Mouse (Mus musculus): ENCODE results near the gene Pde2a. TPM values are rescaled to one million over a fixed set of nuclear protein-coding genes. Genes with fewer than 3 reads are reported as not detected.

The Pde2a gene
- total RNA-seq, 4 experiments from 2014 or later, result 320 to 356 (median 336) TPM

GRCm38 (mm10) chr7:101403831-101404230 is 17.7 kb upstream of the Pde2a start:
- DNase-seq (ENCODE audit: low spot score in 2 of 2), result no peak

GRCm38 (mm10) chr7:101410267-101410936 is 11.1 kb upstream of the Pde2a start, which contains the start of gene Gm45837:
Gene Gm45837 (plus strand): TSS chr7:101410886.
- DNase-seq (ENCODE audit: low spot score in 2 of 2), result no peak

- peak; percentile 78 to 91 for DNase-seq (ENCODE audit: low spot score in 2 of 2)
These were observed 8.7 kb upstream of the Pde2a start for GRCm38 (mm10) chr7:101412796-101413195.

GRCm38 (mm10) chr7:101414209-101414608 is 7.3 kb upstream of the Pde2a start:
- DNase-seq (ENCODE audit: low spot score in 2 of 2), result no peak

GRCm38 (mm10) chr7:101414661-101415511 is 6.6 kb upstream of the Pde2a start:
- DNase-seq (ENCODE audit: low spot score in 2 of 2), result no peak

- DNase-seq (ENCODE audit: low spot score in 2 of 2), result no peak
These were observed 5.9 kb upstream of the Pde2a start for GRCm38 (mm10) chr7:101415512-101416100.

GRCm38 (mm10) chr7:101416391-101416790 is 5.1 kb upstream of the Pde2a start:
- no peak for DNase-seq (ENCODE audit: low spot score in 2 of 2)

GRCm38 (mm10) chr7:101419013-101419770 is 2.3 kb upstream of the Pde2a start:
- DNase-seq (ENCODE audit: low spot score in 2 of 2), result no peak

GRCm38 (mm10) chr7:101422069-101422468 is 578 bp downstream of the Pde2a start:
- no peak for DNase-seq (ENCODE audit: low spot score in 2 of 2)

GRCm38 (mm10) chr7:101422646-101423045 is 1.2 kb downstream of the Pde2a start:
- DNase-seq (ENCODE audit: low spot score in 2 of 2), result no peak

GRCm38 (mm10) chr7:101423970-101424369 is 2.5 kb downstream of the Pde2a start:
- no peak for DNase-seq (ENCODE audit: low spot score in 2 of 2)

GRCm38 (mm10) chr7:101426692-101427091 is 5.2 kb downstream of the Pde2a start:
- DNase-seq (ENCODE audit: low spot score in 2 of 2), result no peak

GRCm38 (mm10) chr7:101427736-101428135 is 6.2 kb downstream of the Pde2a start:
- DNase-seq (ENCODE audit: low spot score in 2 of 2), result peak in 1 of 2 experiments; percentile 61

GRCm38 (mm10) chr7:101435038-101435437 is 13.5 kb downstream of the Pde2a start:
- no peak for DNase-seq (ENCODE audit: low spot score in 2 of 2)

- no peak for DNase-seq (ENCODE audit: low spot score in 2 of 2)
These were observed 16.4 kb downstream of the Pde2a start for GRCm38 (mm10) chr7:101437876-101438275.

GRCm38 (mm10) chr7:101443093-101443492 is 21.6 kb downstream of the Pde2a start:
- no peak for DNase-seq (ENCODE audit: low spot score in 2 of 2)

- DNase-seq (ENCODE audit: low spot score in 2 of 2), result no peak
These were observed 22.7 kb downstream of the Pde2a start for GRCm38 (mm10) chr7:101444211-101444610.

- DNase-seq (ENCODE audit: low spot score in 2 of 2), result no peak
These were observed 28.4 kb downstream of the Pde2a start for GRCm38 (mm10) chr7:101449855-101450254.

GRCm38 (mm10) chr7:101450422-101451401 is 29.2 kb downstream of the Pde2a start:
- peak; percentile 74 to 89 for DNase-seq (ENCODE audit: low spot score in 2 of 2)

GRCm38 (mm10) chr7:101452669-101453068 is 31.2 kb downstream of the Pde2a start:
- no peak for DNase-seq (ENCODE audit: low spot score in 2 of 2)

Measured in layer of hippocampus, adult 8-10 months (tissue).